28 mouse cellular contexts compared by ENCODE assay signal in genomic region chr19:42929702-42930101, GRCm38 (mm10).
DNase-seq lines count a peak whose midpoint lies in the region; ATAC-seq and TF ChIP-seq lines count a peak whose summit lies in the region.
"Had no signal": no experiment of that assay in that cellular context is flagged by ENCODE, and none has a peak within 500 bp of the region (broad histone marks: within the 10 kb centered on the region; RNA-seq: fewer than 3 reads in every experiment).

No protein-coding gene starts in this region.

- H3K4me1 ChIP-seq in limb, embryonic 14.5 days (ENCODE audit: control insufficient read depth, insufficient read depth, low read length): peaks cover 10% of the 10 kb centered on the region
- H3K4me1 ChIP-seq in limb, embryonic 10.5 days: peaks cover 38% of the 10 kb centered on the region
- H3K4me1 ChIP-seq: forebrain, embryonic 12.5 days had no signal

- ATAC-seq in limb, embryonic 14.5 days (ENCODE audit: low FRiP score, low read depth): no peak
- no peak for ATAC-seq in frontal cortex, adult (ENCODE audit: low TSS enrichment)
- ATAC-seq: CD4-positive, CD25-positive, alpha-beta regulatory T cell, adult 4 months; forebrain, embryonic 14.5 days; forebrain, embryonic 16.5 days had no signal

- H3K27me3 ChIP-seq in limb, embryonic 14.5 days (ENCODE audit: control insufficient read depth, insufficient read depth, low read length): no peaks in the 10 kb centered on the region
- no peaks in the 10 kb centered on the region for H3K27me3 ChIP-seq in limb, embryonic 10.5 days (ENCODE audit: low read depth, poor library complexity, severe bottlenecking)
- H3K27me3 ChIP-seq: CH12.LX; embryonic facial prominence, embryonic 12.5 days; embryonic facial prominence, embryonic 15.5 days; forebrain, embryonic 12.5 days had no signal

- no peaks in the 10 kb centered on the region for H3K9me3 ChIP-seq in limb, embryonic 14.5 days (ENCODE audit: control insufficient read depth, low read length)
- H3K9me3 ChIP-seq in limb, embryonic 10.5 days (replicated peaks): no peaks in the 10 kb centered on the region
- H3K9me3 ChIP-seq: embryonic facial prominence, embryonic 12.5 days; embryonic facial prominence, embryonic 15.5 days; forebrain, embryonic 10.5 days; forebrain, embryonic 12.5 days; G1E had no signal

- peak; percentile 15 for DNase-seq in heart, adult 11 months
- no peak for DNase-seq in heart, postnatal 4 days
- peak; percentile 51 for DNase-seq in limb, embryonic 14.5 days (ENCODE audit: low spot score)
- no peak for DNase-seq in limb, embryonic 10.5 days (ENCODE audit: low spot score)
- peak; percentile 9 for DNase-seq in 3T3-L1 (ENCODE audit: low read depth, low spot score)
- DNase-seq in NIH3T3 (ENCODE audit: low read depth): peak; percentile 6
- DNase-seq: adrenal gland, adult 2 months; adrenal gland, postnatal 10 days; adrenal gland, postnatal 25 days; B cell, adult 2 months; cerebellum, adult 11 months; cerebellum, adult 18-20 months; cerebellum, adult 8-10 months; cerebellum, adult 9-11 months; cerebellum, postnatal 14 days; cerebellum, postnatal 36 days; embryo, embryonic 11 days had no signal

- TF ChIP-seq POLR2A in limb, embryonic 14.5 days (IDR thresholded peaks at IDR 0.05; ENCODE audit: borderline replicate concordance, extremely low read depth, insufficient read depth, insufficient read length): no peak

- H3K9ac ChIP-seq in limb, embryonic 14.5 days (ENCODE audit: low read depth, low read length, severe bottlenecking): no peak overlapping the region
- H3K9ac ChIP-seq: embryonic facial prominence, embryonic 12.5 days; embryonic facial prominence, embryonic 15.5 days; forebrain, embryonic 12.5 days had no signal

- 11% methylated on average over 3 of the region's 3 CpGs for WGBS in limb, embryonic 14.5 days
- 66% methylated on average over 3 of the region's 3 CpGs for WGBS in limb, embryonic 10.5 days

- H3K36me3 ChIP-seq in limb, embryonic 14.5 days (ENCODE audit: control insufficient read depth, insufficient read depth, low read length): no peaks in the 10 kb centered on the region
- no peaks in the 10 kb centered on the region for H3K36me3 ChIP-seq in limb, embryonic 10.5 days
- H3K36me3 ChIP-seq: embryonic facial prominence, embryonic 12.5 days; embryonic facial prominence, embryonic 15.5 days; forebrain, embryonic 10.5 days; forebrain, embryonic 12.5 days; G1E had no signal

- H3K4me2 ChIP-seq in limb, embryonic 14.5 days (replicated peaks; ENCODE audit: low read depth, low read length, severe bottlenecking): no peak overlapping the region
- H3K4me2 ChIP-seq: embryonic facial prominence, embryonic 12.5 days; embryonic facial prominence, embryonic 15.5 days; forebrain, embryonic 12.5 days had no signal

- no peak overlapping the region for H3K27ac ChIP-seq in limb, embryonic 14.5 days (replicated peaks; ENCODE audit: low read depth, low read length)
- no peak overlapping the region for H3K27ac ChIP-seq in limb, embryonic 10.5 days
- H3K27ac ChIP-seq: embryonic facial prominence, embryonic 12.5 days; embryonic facial prominence, embryonic 15.5 days; forebrain, embryonic 10.5 days; forebrain, embryonic 12.5 days had no signal

- H3K4me3 ChIP-seq in limb, embryonic 14.5 days (replicated peaks; ENCODE audit: low read length): no peak overlapping the region
- H3K4me3 ChIP-seq in limb, embryonic 10.5 days: no peak overlapping the region
- H3K4me3 ChIP-seq: embryonic facial prominence, embryonic 12.5 days; embryonic facial prominence, embryonic 15.5 days; erythroblast, embryonic 14.5 days; forebrain, embryonic 10.5 days; forebrain, embryonic 12.5 days had no signal

Comparison
In these comparisons a context has a peak if more than half of its experiments do, and no peak if none do; other contexts are left out.
1. DNase-seq: peak in heart, adult 11 months (single experiment), limb, embryonic 14.5 days (single experiment), 3T3-L1 (single experiment) and NIH3T3 (single experiment); none in heart, postnatal 4 days (single experiment) and limb, embryonic 10.5 days (single experiment).